Mouse (Mus musculus): ENCODE data around the gene Bmp2k.

- TF ChIP-seq CTCF (IDR thresholded peaks at IDR 0.05; ENCODE audit: low read depth) (no peak), EP300 (IDR thresholded peaks at IDR 0.05; ENCODE audit: low read depth) (no peak)
Measured at GRCm38 (mm10) chr5:97087746-97088145, 90.3 kb downstream of the Bmp2k start.
